Mouse (Mus musculus) heart, embryonic 11.5 days (tissue): Measurements from ENCODE around the gene Rdm1. TPM values are rescaled to one million over a fixed set of nuclear protein-coding genes. Genes with fewer than 3 reads are reported as not detected.
"Not testable (repeated sequence)": the region's sequence is repeated elsewhere in the genome, so short reads cannot be mapped to it uniquely, and the experiment has no call there.

Source experiments
- ATAC-seq: fragments of 200-750 bp; cut with Nextera tagmentation; replicated peaks from 2 replicates; pipeline ENCODE4 v1.8.0; 2017; ENCODE audit warnings: moderate library complexity; ENCODE audit not compliant: insufficient number of reproducible peaks, low FRiP score, low TSS enrichment
- H3K27ac ChIP-seq: fragments of 300-500 bp; sonication (generic); 2 replicates; pipeline ENCODE4 v1.5.1; 2014; ENCODE audit warnings: mild to moderate bottlenecking, low read depth, low read length
- H3K27me3 ChIP-seq: fragments of 300-500 bp; sonication (generic); 2 replicates; pipeline ENCODE4 v1.6.1; 2014; ENCODE audit warnings: mild to moderate bottlenecking, low read length, mixed read lengths; ENCODE audit not compliant: control insufficient read depth, insufficient read depth
- H3K36me3 ChIP-seq: fragments of 300-500 bp; sonication (generic); 2 replicates; pipeline ENCODE4 v1.6.1; 2014; ENCODE audit warnings: mild to moderate bottlenecking, low read length, moderate library complexity, mixed read lengths; ENCODE audit not compliant: control insufficient read depth, insufficient read depth
- H3K4me1 ChIP-seq: fragments of 300-500 bp; sonication (generic); 2 replicates; pipeline ENCODE4 v1.6.1; 2014; ENCODE audit warnings: low read length; ENCODE audit not compliant: control insufficient read depth, insufficient read depth
- H3K4me2 ChIP-seq: fragments of 300-500 bp; sonication (generic); 2 replicates; pipeline ENCODE4 v1.6.1; 2014; ENCODE audit warnings: mild to moderate bottlenecking, moderate library complexity
- H3K4me3 ChIP-seq: fragments of 300-500 bp; sonication (generic); 2 replicates; pipeline ENCODE4 v1.5.1; 2014; ENCODE audit warnings: low read depth, low read length
- H3K9ac ChIP-seq: fragments of 300-500 bp; sonication (generic); 2 replicates; pipeline ENCODE4 v1.6.1; 2014; ENCODE audit warnings: mild to moderate bottlenecking, low read depth, low read length, moderate library complexity
- H3K9me3 ChIP-seq: fragments of 300-500 bp; sonication (generic); replicated peaks from 2 replicates; pipeline ENCODE4 v1.6.1; 2016; ENCODE audit warnings: low read length; ENCODE audit not compliant: control insufficient read depth
- WGBS: fragments of 180-500 bp; shearing (Covaris S2); extraction: QIAGEN DNeasy Blood & Tissue Kit; methylation state at CpG from one replicate; pipeline ENCODE4 v1.1.7; 2014; ENCODE audit not compliant: insufficient replicate concordance; 5-methylcytosine and 5-hydroxymethylcytosine counted together
- polyA plus RNA-seq: library from polyadenylated mRNA; unstranded; fragments of >200 nt; fragmentation: Nextera tagmentation; extraction: Ambion mirVana; gene quantifications from 2 replicates; pipeline ENCODE4 v1.2.1, GENCODE M21; 2014

The Rdm1 gene
- 27.9 and 28.2 TPM in 2 replicates for polyA plus RNA-seq

GRCm38 (mm10) chr11:101626995-101627856 lies at the start of gene Rdm1:
TSS of gene Rdm1 (plus strand) at chr11:101627195.
- Histone ChIP-seq H3K9me3 (no peaks in the 10 kb centered on the region), H3K4me1 (no peaks in the 10 kb centered on the region)

GRCm38 (mm10) chr11:101581081-101581764 lies 45.8 kb upstream of the Rdm1 start:
- Histone ChIP-seq H3K27me3 (no peaks in the 10 kb centered on the region), H3K9me3 (no peaks in the 10 kb centered on the region), H3K9ac (no peak overlapping the region), H3K4me3 (no peak overlapping the region), H3K36me3 (peaks cover 23% of the 10 kb centered on the region), H3K4me1 (0 out of 2 replicates have a peak, but pooled peaks cover 7% of the 10 kb centered on the region), H3K27ac (no peak overlapping the region), H3K4me2 (no peak overlapping the region)
- 63% methylated on average over 6 of the region's 6 CpGs for WGBS
- no peak for ATAC-seq

More at GRCm38 (mm10) chr11:101626995-101627856, at the start of gene Rdm1:
- H3K9ac ChIP-seq, result peak within 1 kb of the TSS; percentile 83
- H3K4me2 ChIP-seq, result peak within 1 kb of the TSS; percentile 69
- no peaks in the 10 kb centered on the region for H3K27me3 ChIP-seq
- H3K36me3 ChIP-seq, result no peaks in the 10 kb centered on the region
- under 1% methylated on average over 32 of the region's 34 CpGs for WGBS
- peak within 1 kb of the TSS; percentile 100 for H3K27ac ChIP-seq
- peak; percentile 83 for ATAC-seq
- peak within 1 kb of the TSS; percentile 45 for H3K4me3 ChIP-seq

- Histone ChIP-seq H3K9me3 (no peaks in the 10 kb centered on the region), H3K4me3 (peak within 1 kb of the TSS; percentile 54), H3K4me1 (0 out of 2 replicates have a peak, but pooled peaks cover 7% of the 10 kb centered on the region), H3K4me2 (peak within 1 kb of the TSS; percentile 72), H3K36me3 (peaks cover 18% of the 10 kb centered on the region), H3K27me3 (no peaks in the 10 kb centered on the region), H3K27ac (no peak within 1 kb of the TSS), H3K9ac (peak within 1 kb of the TSS; percentile 76)
- 16% methylated on average over 29 of the region's 31 CpGs for WGBS
- no peak; the same call in 1 of the 2 replicates for ATAC-seq
These were observed 44.6 kb upstream of the Rdm1 start, which contains the start of gene Tmem106a for GRCm38 (mm10) chr11:101582054-101583035. TSS of gene Tmem106a (plus strand) at chr11:101582242.

- Histone ChIP-seq H3K4me3 (no peak overlapping the region), H3K4me1 (0 out of 2 replicates have a peak, but pooled peaks cover 7% of the 10 kb centered on the region), H3K9me3 (no peaks in the 10 kb centered on the region), H3K36me3 (peaks cover 15% of the 10 kb centered on the region), H3K27ac (no peak overlapping the region), H3K9ac (no peak overlapping the region), H3K4me2 (no peak overlapping the region), H3K27me3 (no peaks in the 10 kb centered on the region)
- 81% methylated on average over 2 of the region's 2 CpGs for WGBS
- no peak for ATAC-seq
These were observed 43.8 kb upstream of the Rdm1 start for GRCm38 (mm10) chr11:101583205-101583604.

- not testable (repeated sequence) for H3K4me2 ChIP-seq, H3K9ac ChIP-seq, H3K27ac ChIP-seq, H3K4me1 ChIP-seq, H3K9me3 ChIP-seq, H3K36me3 ChIP-seq, ATAC-seq, H3K4me3 ChIP-seq, H3K27me3 ChIP-seq
- 97% methylated on average over 1 of the region's 1 CpGs for WGBS
These were observed 42.0 kb upstream of the Rdm1 start for GRCm38 (mm10) chr11:101585031-101585430.

- Histone ChIP-seq H3K4me1 (0 out of 2 replicates have a peak, but pooled peaks cover 7% of the 10 kb centered on the region), H3K36me3 (no peaks in the 10 kb centered on the region), H3K4me3 (no peak overlapping the region), H3K27ac (no peak overlapping the region), H3K4me2 (no peak overlapping the region), H3K9me3 (no peaks in the 10 kb centered on the region), H3K27me3 (no peaks in the 10 kb centered on the region), H3K9ac (no peak overlapping the region)
- WGBS, result 68% methylated on average over 4 of the region's 4 CpGs
- ATAC-seq, result no peak
These were observed 41.2 kb upstream of the Rdm1 start for GRCm38 (mm10) chr11:101585805-101586204.

- Histone ChIP-seq H3K4me2 (no peak overlapping the region), H3K27me3 (no peaks in the 10 kb centered on the region), H3K9me3 (no peaks in the 10 kb centered on the region), H3K36me3 (no peaks in the 10 kb centered on the region), H3K27ac (no peak overlapping the region), H3K4me1 (no peaks in the 10 kb centered on the region), H3K4me3 (no peak overlapping the region), H3K9ac (no peak overlapping the region)
- no peak for ATAC-seq
- 84% methylated on average over 10 of the region's 10 CpGs for WGBS
These were observed 39.3 kb upstream of the Rdm1 start for GRCm38 (mm10) chr11:101587676-101588075.

GRCm38 (mm10) chr11:101588868-101589267 lies 38.1 kb upstream of the Rdm1 start:
- H3K4me3 ChIP-seq, result no peak overlapping the region
- no peak for ATAC-seq
- H3K4me2 ChIP-seq, result no peak overlapping the region
- H3K27ac ChIP-seq, result no peak overlapping the region
- H3K9me3 ChIP-seq, result no peaks in the 10 kb centered on the region
- no peaks in the 10 kb centered on the region for H3K4me1 ChIP-seq
- no peak overlapping the region for H3K9ac ChIP-seq
- H3K36me3 ChIP-seq, result no peaks in the 10 kb centered on the region
- WGBS, result 86% methylated on average over 7 of the region's 7 CpGs
- no peaks in the 10 kb centered on the region for H3K27me3 ChIP-seq
